Mouse (Mus musculus): ENCODE data around the gene Enkur.

- TF ChIP-seq POLR2A (IDR thresholded peaks at IDR 0.05; ENCODE audit: low read depth, low read length) (no peak), CTCF (IDR thresholded peaks at IDR 0.05; ENCODE audit: extremely low read depth, insufficient read length, insufficient replicate concordance, low read depth, low read length) (no peak)
These were observed 30.8 kb upstream of the Enkur start for GRCm38 (mm10) chr2:21235844-21236386.
